ENCODE assay signal across 13 mouse cellular contexts in the genomic region with DNA sequence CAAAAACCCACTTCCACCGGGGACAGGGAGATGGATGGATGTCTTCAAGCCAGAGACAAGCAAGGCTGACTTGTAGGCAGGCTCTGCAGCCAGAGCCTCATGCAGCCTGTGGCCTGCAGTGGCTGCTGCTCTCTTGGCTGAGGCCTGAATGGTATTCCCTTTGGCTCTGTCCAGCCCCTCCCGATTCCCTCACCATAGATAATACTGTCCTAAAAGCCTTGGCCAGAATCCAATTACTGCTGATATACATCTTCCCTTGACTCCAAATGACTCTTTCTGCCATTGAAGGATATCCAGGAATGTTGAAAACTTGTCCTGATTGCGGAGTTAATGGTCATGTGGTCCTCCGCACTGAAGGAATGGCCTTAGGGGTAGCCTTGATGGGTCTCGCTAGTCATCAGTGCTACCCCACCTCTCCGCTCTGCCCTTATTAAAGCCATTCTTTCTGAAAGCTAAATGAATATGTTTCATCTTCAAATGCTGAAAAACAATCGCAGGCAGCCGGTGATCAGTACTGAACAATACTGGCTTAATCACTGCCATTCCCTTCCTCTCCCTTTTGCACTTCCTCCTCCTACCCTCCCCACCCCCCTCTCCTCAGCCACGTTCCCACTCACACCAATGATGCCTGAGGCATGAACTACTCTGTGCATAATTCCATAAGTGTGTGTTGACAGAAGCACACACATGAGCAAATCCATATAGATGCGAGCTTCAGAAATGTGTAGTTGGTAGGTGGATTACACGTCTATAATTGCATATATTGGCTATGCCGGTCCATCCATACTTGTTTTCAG.
DNase-seq lines count a peak whose midpoint lies in the region; ATAC-seq lines count a peak whose summit lies in the region.
"Had no signal": no experiment of that assay in that cellular context is flagged by ENCODE, and none has a peak within 500 bp of the region (broad histone marks: within the 10 kb centered on the region; RNA-seq: fewer than 3 reads in every experiment).

No protein-coding gene starts in this region.

- no peaks in the 10 kb centered on the region for H3K27me3 ChIP-seq in liver, embryonic 16.5 days (ENCODE audit: control insufficient read depth, insufficient read depth, low read depth, low read length)
- H3K27me3 ChIP-seq in liver, embryonic 11.5 days (replicated peaks; ENCODE audit: control insufficient read depth, insufficient read depth, low read length), result no peaks in the 10 kb centered on the region
- H3K27me3 ChIP-seq: embryonic facial prominence, embryonic 15.5 days; heart, embryonic 12.5 days had no signal

- H3K4me2 ChIP-seq in liver, embryonic 16.5 days (ENCODE audit: low read depth, low read length), result no peak overlapping the region
- no peak overlapping the region for H3K4me2 ChIP-seq in liver, embryonic 11.5 days
- H3K4me2 ChIP-seq: embryonic facial prominence, embryonic 15.5 days; heart, embryonic 12.5 days had no signal

- no peaks in the 10 kb centered on the region for H3K9me3 ChIP-seq in liver, embryonic 16.5 days (replicated peaks; ENCODE audit: control insufficient read depth, low read length)
- no peaks in the 10 kb centered on the region for H3K9me3 ChIP-seq in liver, embryonic 11.5 days (ENCODE audit: control insufficient read depth, low read length)
- H3K9me3 ChIP-seq: embryonic facial prominence, embryonic 15.5 days; heart, embryonic 12.5 days had no signal

- no peaks in the 10 kb centered on the region for H3K36me3 ChIP-seq in liver, embryonic 16.5 days (ENCODE audit: control insufficient read depth, insufficient read depth)
- H3K36me3 ChIP-seq in liver, embryonic 11.5 days (ENCODE audit: control insufficient read depth, insufficient read depth, low read length), result no peaks in the 10 kb centered on the region
- H3K36me3 ChIP-seq: embryonic facial prominence, embryonic 15.5 days had no signal

- no peak overlapping the region for H3K4me3 ChIP-seq in liver, embryonic 16.5 days (ENCODE audit: low read depth, low read length)
- no peak overlapping the region for H3K4me3 ChIP-seq in liver, embryonic 11.5 days (ENCODE audit: low read depth, low read length)
- H3K4me3 ChIP-seq: embryonic facial prominence, embryonic 15.5 days; heart, embryonic 12.5 days had no signal

- DNase-seq in liver, embryonic 11.5 days (ENCODE audit: low spot score), result no peak
- DNase-seq in adrenal gland, adult 2 months, result peak; percentile 71
- DNase-seq in adrenal gland, postnatal 25 days, result peak; percentile 24
- DNase-seq in lung, postnatal 10 days, result peak; percentile 13
- DNase-seq in cerebellum, postnatal 36 days, result no peak
- no peak for DNase-seq in thymus, postnatal 4 days
- DNase-seq: cerebellum, adult 11 months; liver, postnatal 0 days; thymus, adult 18-20 months had no signal

- 0 out of 2 replicates have a peak, but pooled peaks have one; percentile 7 for ATAC-seq in liver, embryonic 16.5 days (ENCODE audit: low read depth)
- ATAC-seq in liver, embryonic 11.5 days (replicated peaks; ENCODE audit: low FRiP score), result no peak
- ATAC-seq: activated CD4-positive, CD25-positive, alpha-beta regulatory T cell, adult 4 months; liver, postnatal 0 days had no signal

- no peak overlapping the region for H3K27ac ChIP-seq in liver, embryonic 16.5 days (ENCODE audit: low read length)
- no peak overlapping the region for H3K27ac ChIP-seq in liver, embryonic 11.5 days (ENCODE audit: low read depth, low read length)
- H3K27ac ChIP-seq: embryonic facial prominence, embryonic 15.5 days had no signal

- H3K9ac ChIP-seq in liver, embryonic 16.5 days (ENCODE audit: low read depth, low read length), result no peak overlapping the region
- no peak overlapping the region for H3K9ac ChIP-seq in liver, embryonic 11.5 days (ENCODE audit: low read depth, low read length)
- H3K9ac ChIP-seq: embryonic facial prominence, embryonic 15.5 days; heart, embryonic 12.5 days; liver, postnatal 0 days had no signal

- H3K4me1 ChIP-seq in liver, embryonic 16.5 days (ENCODE audit: control insufficient read depth, low read depth, low read length), result no peaks in the 10 kb centered on the region
- H3K4me1 ChIP-seq in liver, embryonic 11.5 days (replicated peaks; ENCODE audit: control insufficient read depth, insufficient read depth, low read length), result peaks cover 3% of the 10 kb centered on the region; the same call in 1 of the 2 replicates

- WGBS in liver, embryonic 16.5 days (ENCODE audit: insufficient replicate concordance), result 69% methylated on average over 12 of the region's 12 CpGs
- 81% methylated on average over 12 of the region's 12 CpGs for WGBS in liver, embryonic 11.5 days

Comparison
In these comparisons a context has a peak if more than half of its experiments do, and no peak if none do; other contexts are left out.
1. DNase-seq: peak in adrenal gland, adult 2 months (single experiment), adrenal gland, postnatal 25 days (single experiment) and lung, postnatal 10 days (single experiment); none in liver, embryonic 11.5 days (single experiment), cerebellum, postnatal 36 days (0 of 2) and thymus, postnatal 4 days (single experiment).